Mouse (Mus musculus) hindbrain, embryonic 13.5 days (tissue): Measurements from ENCODE around the gene Cdh7. TPM values are rescaled to one million over a fixed set of nuclear protein-coding genes. Genes with fewer than 3 reads are reported as not detected.

Source experiments
- ATAC-seq: fragments of 200-750 bp; cut with Nextera tagmentation; 2 replicates; pipeline ENCODE4 v1.8.0; 2017; ENCODE audit warnings: moderate TSS enrichment; ENCODE audit not compliant: low FRiP score
- H3K27ac ChIP-seq: fragments of 300-500 bp; sonication (generic); 2 replicates; pipeline ENCODE4 v1.5.1; 2015; ENCODE audit warnings: inconsistent platforms, mild to moderate bottlenecking, moderate library complexity
- H3K27me3 ChIP-seq: fragments of 300-500 bp; sonication (generic); 2 replicates; pipeline ENCODE4 v1.6.1; 2015; ENCODE audit warnings: mild to moderate bottlenecking, inconsistent platforms
- H3K36me3 ChIP-seq: fragments of 300-500 bp; sonication (generic); 2 replicates; pipeline ENCODE4 v1.6.1; 2015; ENCODE audit warnings: mild to moderate bottlenecking, inconsistent platforms
- H3K4me1 ChIP-seq: fragments of 300-500 bp; sonication (generic); replicated peaks from 2 replicates; pipeline ENCODE4 v1.6.1; 2015; ENCODE audit warnings: inconsistent platforms
- H3K4me2 ChIP-seq: fragments of 300-500 bp; sonication (generic); 2 replicates; pipeline ENCODE4 v1.6.1; 2015; ENCODE audit warnings: inconsistent platforms, mild to moderate bottlenecking, moderate library complexity
- H3K4me3 ChIP-seq: fragments of 300-500 bp; sonication (generic); 2 replicates; pipeline ENCODE4 v1.5.1; 2015; ENCODE audit warnings: mild to moderate bottlenecking, inconsistent platforms
- H3K9ac ChIP-seq: fragments of 300-500 bp; sonication (generic); 2 replicates; pipeline ENCODE4 v1.6.1; 2015; ENCODE audit warnings: mild to moderate bottlenecking, inconsistent platforms
- H3K9me3 ChIP-seq: fragments of 300-500 bp; sonication (generic); 2 replicates; pipeline ENCODE4 v1.6.1; 2016; ENCODE audit warnings: inconsistent platforms
- WGBS: fragments of 180-500 bp; shearing (Covaris S2); methylation state at CpG from one replicate; pipeline ENCODE4 v1.1.7; 2015; 5-methylcytosine and 5-hydroxymethylcytosine counted together
- polyA plus RNA-seq: library from polyadenylated mRNA; unstranded; fragments of >200 nt; fragmentation: Nextera tagmentation; extraction: Ambion mirVana; gene quantifications from 2 replicates; pipeline ENCODE4 v1.2.1, GENCODE M21; 2015

Gene Cdh7
- polyA plus RNA-seq, result 11.4 and 12.1 TPM in 2 replicates

- Histone ChIP-seq H3K27ac (peak within 1 kb of the TSS; percentile 86), H3K4me1 (peaks cover 14% of the 10 kb centered on the region), H3K27me3 (no peaks in the 10 kb centered on the region), H3K9me3 (no peaks in the 10 kb centered on the region), H3K36me3 (no peaks in the 10 kb centered on the region), H3K4me3 (peak within 1 kb of the TSS; percentile 71), H3K9ac (peak within 1 kb of the TSS; percentile 78), H3K4me2 (peak within 1 kb of the TSS; percentile 87)
- WGBS, result 0% methylated on average over 35 of the region's 35 CpGs
- ATAC-seq, result peak; percentile 89
Measured at GRCm38 (mm10) chr1:109982064-109982808, at the start of gene Cdh7. Gene Cdh7 (plus strand): TSS chr1:109982431.

- Histone ChIP-seq H3K36me3 (no peaks in the 10 kb centered on the region), H3K9ac (no peak overlapping the region), H3K4me2 (no peak overlapping the region), H3K9me3 (no peaks in the 10 kb centered on the region), H3K4me3 (no peak overlapping the region), H3K4me1 (no peaks in the 10 kb centered on the region), H3K27ac (no peak overlapping the region), H3K27me3 (no peaks in the 10 kb centered on the region)
- ATAC-seq, result peak; percentile 72; the same call in 1 of the 2 replicates
- 72% methylated on average over 3 of the region's 3 CpGs for WGBS
Measured at GRCm38 (mm10) chr1:109932674-109933073, 49.6 kb upstream of the Cdh7 start.

- Histone ChIP-seq H3K4me2 (no peak overlapping the region), H3K9me3 (no peaks in the 10 kb centered on the region), H3K4me1 (no peaks in the 10 kb centered on the region), H3K4me3 (no peak overlapping the region), H3K27me3 (no peaks in the 10 kb centered on the region), H3K36me3 (no peaks in the 10 kb centered on the region), H3K9ac (no peak overlapping the region), H3K27ac (no peak overlapping the region)
- no peak for ATAC-seq
- WGBS, result 51% methylated on average over 2 of the region's 2 CpGs
Measured at GRCm38 (mm10) chr1:109948571-109948970, 33.7 kb upstream of the Cdh7 start.

GRCm38 (mm10) chr1:109971721-109972425, 10.4 kb upstream of the Cdh7 start:
- no peak for ATAC-seq
- Histone ChIP-seq H3K4me2 (no peak overlapping the region), H3K36me3 (no peaks in the 10 kb centered on the region), H3K9ac (no peak overlapping the region), H3K27me3 (no peaks in the 10 kb centered on the region), H3K9me3 (no peaks in the 10 kb centered on the region), H3K4me1 (no peaks in the 10 kb centered on the region), H3K4me3 (no peak overlapping the region), H3K27ac (no peak overlapping the region)
- WGBS, result 35% methylated on average over 5 of the region's 5 CpGs

- Histone ChIP-seq H3K4me1 (no peaks in the 10 kb centered on the region), H3K27me3 (no peaks in the 10 kb centered on the region), H3K9ac (no peak overlapping the region), H3K27ac (no peak overlapping the region), H3K36me3 (no peaks in the 10 kb centered on the region), H3K9me3 (no peaks in the 10 kb centered on the region), H3K4me3 (no peak overlapping the region), H3K4me2 (no peak overlapping the region)
- no peak for ATAC-seq
- 48% methylated on average over 4 of the region's 4 CpGs for WGBS
Measured at GRCm38 (mm10) chr1:109972426-109973015, 9.7 kb upstream of the Cdh7 start.

- peaks cover 14% of the 10 kb centered on the region for H3K4me1 ChIP-seq
- H3K9ac ChIP-seq, result peak overlapping the region; percentile 78
- peak overlapping the region; percentile 71 for H3K4me3 ChIP-seq
- peak; percentile 93 for ATAC-seq
- H3K36me3 ChIP-seq, result no peaks in the 10 kb centered on the region
- no peaks in the 10 kb centered on the region for H3K27me3 ChIP-seq
- under 1% methylated on average over 38 of the region's 38 CpGs for WGBS
- peak overlapping the region; percentile 86 for H3K27ac ChIP-seq
- no peaks in the 10 kb centered on the region for H3K9me3 ChIP-seq
- peak overlapping the region; percentile 87 for H3K4me2 ChIP-seq
Measured at GRCm38 (mm10) chr1:109982809-109983536, 742 bp downstream of the Cdh7 start.

- Histone ChIP-seq H3K4me3 (peak overlapping the region; percentile 71), H3K9ac (peak overlapping the region; percentile 78), H3K27ac (peak overlapping the region; percentile 86), H3K4me2 (peak overlapping the region; percentile 87), H3K9me3 (no peaks in the 10 kb centered on the region), H3K27me3 (no peaks in the 10 kb centered on the region), H3K4me1 (peaks cover 14% of the 10 kb centered on the region), H3K36me3 (no peaks in the 10 kb centered on the region)
- 11% methylated on average over 6 of the region's 6 CpGs for WGBS
- no peak for ATAC-seq
Measured at GRCm38 (mm10) chr1:109983537-109983912, 1.3 kb downstream of the Cdh7 start.

GRCm38 (mm10) chr1:109984776-109985175, 2.5 kb downstream of the Cdh7 start:
- ATAC-seq, result no peak
- peak overlapping the region; percentile 34 for H3K4me3 ChIP-seq
- H3K27ac ChIP-seq, result no peak overlapping the region
- H3K36me3 ChIP-seq, result no peaks in the 10 kb centered on the region
- H3K4me1 ChIP-seq, result peaks cover 14% of the 10 kb centered on the region
- H3K27me3 ChIP-seq, result no peaks in the 10 kb centered on the region
- 24% methylated on average over 3 of the region's 3 CpGs for WGBS
- H3K9me3 ChIP-seq, result no peaks in the 10 kb centered on the region
- peak overlapping the region; percentile 38 for H3K4me2 ChIP-seq
- no peak overlapping the region for H3K9ac ChIP-seq

GRCm38 (mm10) chr1:109985468-109985867, 3.2 kb downstream of the Cdh7 start:
- WGBS, result 0% methylated on average over 1 of the region's 1 CpGs
- H3K4me2 ChIP-seq, result peak overlapping the region; percentile 16; the same call in 1 of the 2 replicates
- no peaks in the 10 kb centered on the region for H3K27me3 ChIP-seq
- H3K9ac ChIP-seq, result no peak overlapping the region
- H3K36me3 ChIP-seq, result no peaks in the 10 kb centered on the region
- no peak overlapping the region for H3K27ac ChIP-seq
- H3K4me3 ChIP-seq, result peak overlapping the region; percentile 17
- peaks cover 14% of the 10 kb centered on the region for H3K4me1 ChIP-seq
- H3K9me3 ChIP-seq, result no peaks in the 10 kb centered on the region
- ATAC-seq, result no peak

GRCm38 (mm10) chr1:109989541-109989940, 7.3 kb downstream of the Cdh7 start:
- Histone ChIP-seq H3K9ac (no peak overlapping the region), H3K27me3 (no peaks in the 10 kb centered on the region), H3K4me3 (no peak overlapping the region), H3K36me3 (no peaks in the 10 kb centered on the region), H3K4me2 (no peak overlapping the region), H3K27ac (no peak overlapping the region), H3K4me1 (no peaks in the 10 kb centered on the region; the same call in 1 of the 2 replicates), H3K9me3 (no peaks in the 10 kb centered on the region)
- WGBS, result 80% methylated on average over 2 of the region's 2 CpGs
- ATAC-seq, result no peak

GRCm38 (mm10) chr1:109993906-109994305, 11.7 kb downstream of the Cdh7 start:
- peaks cover 3% of the 10 kb centered on the region; the same call in 1 of the 2 replicates for H3K4me1 ChIP-seq
- H3K9me3 ChIP-seq, result no peaks in the 10 kb centered on the region
- no peak for ATAC-seq
- H3K36me3 ChIP-seq, result no peaks in the 10 kb centered on the region
- no peak overlapping the region for H3K4me2 ChIP-seq
- no peak overlapping the region for H3K27ac ChIP-seq
- 81% methylated on average over 5 of the region's 5 CpGs for WGBS
- H3K4me3 ChIP-seq, result no peak overlapping the region
- no peak overlapping the region for H3K9ac ChIP-seq
- no peaks in the 10 kb centered on the region for H3K27me3 ChIP-seq

- Histone ChIP-seq H3K36me3 (no peaks in the 10 kb centered on the region), H3K27ac (no peak overlapping the region), H3K4me2 (no peak overlapping the region), H3K4me1 (no peaks in the 10 kb centered on the region), H3K27me3 (no peaks in the 10 kb centered on the region), H3K9me3 (no peaks in the 10 kb centered on the region), H3K9ac (no peak overlapping the region), H3K4me3 (no peak overlapping the region)
- ATAC-seq, result no peak
Measured at GRCm38 (mm10) chr1:110004451-110004850, 22.2 kb downstream of the Cdh7 start.
